Mouse (Mus musculus) hindbrain, embryonic 12.5 days (tissue): ENCODE measurements around the gene Tsc22d4. TPM values are rescaled to one million over a fixed set of nuclear protein-coding genes. Genes with fewer than 3 reads are reported as not detected.

Source experiments
- ATAC-seq: fragments of 200-750 bp; cut with Nextera tagmentation; 2 replicates; pipeline ENCODE4 v1.8.0; 2017; ENCODE audit warnings: moderate TSS enrichment; ENCODE audit not compliant: low FRiP score
- H3K27ac ChIP-seq: fragments of 300-500 bp; sonication (generic); 2 replicates; pipeline ENCODE4 v1.5.1; 2016; ENCODE audit warnings: mild to moderate bottlenecking
- H3K27me3 ChIP-seq: fragments of 300-500 bp; sonication (generic); 2 replicates; pipeline ENCODE4 v1.6.1; 2016; ENCODE audit warnings: mild to moderate bottlenecking
- H3K36me3 ChIP-seq: fragments of 300-500 bp; sonication (generic); 2 replicates; pipeline ENCODE4 v1.6.1; 2016; ENCODE audit warnings: mild to moderate bottlenecking
- H3K4me1 ChIP-seq: fragments of 300-500 bp; sonication (generic); 2 replicates; pipeline ENCODE4 v1.6.1; 2016
- H3K4me2 ChIP-seq: fragments of 300-500 bp; sonication (generic); replicated peaks from 2 replicates; pipeline ENCODE4 v1.6.1; 2016; ENCODE audit warnings: mild to moderate bottlenecking
- H3K4me3 ChIP-seq: fragments of 300-500 bp; sonication (generic); 2 replicates; pipeline ENCODE4 v1.5.1; 2016; ENCODE audit warnings: mild to moderate bottlenecking
- H3K9ac ChIP-seq: fragments of 300-500 bp; sonication (generic); 2 replicates; pipeline ENCODE4 v1.6.1; 2016; ENCODE audit warnings: mild to moderate bottlenecking, moderate library complexity
- H3K9me3 ChIP-seq: fragments of 300-500 bp; sonication (generic); replicated peaks from 2 replicates; pipeline ENCODE4 v1.6.1; 2016; ENCODE audit warnings: mild to moderate bottlenecking
- WGBS: fragments of 180-500 bp; shearing (Covaris S2); methylation state at CpG from one replicate; pipeline ENCODE4 v1.1.7; 2016; 5-methylcytosine and 5-hydroxymethylcytosine counted together
- polyA plus RNA-seq: library from polyadenylated mRNA; unstranded; fragments of >200 nt; fragmentation: Nextera tagmentation; extraction: Ambion mirVana; gene quantifications from 2 replicates; pipeline ENCODE4 v1.2.1, GENCODE M21; 2016

Gene Tsc22d4
- polyA plus RNA-seq, 1 experiment from 2014 or later = 81.8 TPM

GRCm38 (mm10) chr5:137756106-137756505, 10.6 kb downstream of the Tsc22d4 start:
- H3K4me3 ChIP-seq = no peak overlapping the region
- H3K36me3 ChIP-seq = peaks cover 53% of the 10 kb centered on the region
- no peak overlapping the region for H3K9ac ChIP-seq
- H3K27ac ChIP-seq = no peak overlapping the region
- no peak overlapping the region for H3K4me2 ChIP-seq
- H3K4me1 ChIP-seq = peaks cover 8% of the 10 kb centered on the region; the same call in 1 of the 2 replicates
- no peaks in the 10 kb centered on the region for H3K9me3 ChIP-seq
- WGBS = 87% methylated on average over 3 of the region's 3 CpGs
- H3K27me3 ChIP-seq = no peaks in the 10 kb centered on the region
- ATAC-seq = no peak

- Histone ChIP-seq H3K4me1 (peaks cover 8% of the 10 kb centered on the region; the same call in 1 of the 2 replicates), H3K4me2 (no peak overlapping the region), H3K9ac (0 out of 2 replicates have a peak overlapping the region, but pooled peaks have one; percentile 38), H3K27me3 (no peaks in the 10 kb centered on the region), H3K4me3 (no peak overlapping the region), H3K36me3 (peaks cover 43% of the 10 kb centered on the region), H3K27ac (no peak overlapping the region), H3K9me3 (no peaks in the 10 kb centered on the region)
- 45% methylated on average over 10 of the region's 10 CpGs for WGBS
- ATAC-seq = peak; percentile 52
Observed at GRCm38 (mm10) chr5:137756882-137757661, 11.5 kb downstream of the Tsc22d4 start.

GRCm38 (mm10) chr5:137757887-137758286, 12.4 kb downstream of the Tsc22d4 start:
- no peaks in the 10 kb centered on the region for H3K27me3 ChIP-seq
- H3K4me1 ChIP-seq = peaks cover 8% of the 10 kb centered on the region; the same call in 1 of the 2 replicates
- no peak overlapping the region for H3K4me2 ChIP-seq
- ATAC-seq = peak; percentile 33
- no peaks in the 10 kb centered on the region for H3K9me3 ChIP-seq
- no peak overlapping the region for H3K4me3 ChIP-seq
- H3K36me3 ChIP-seq = peaks cover 36% of the 10 kb centered on the region; the same call in 1 of the 2 replicates
- WGBS = 72% methylated on average over 6 of the region's 6 CpGs
- H3K27ac ChIP-seq = no peak overlapping the region
- H3K9ac ChIP-seq = no peak overlapping the region

DNA sequence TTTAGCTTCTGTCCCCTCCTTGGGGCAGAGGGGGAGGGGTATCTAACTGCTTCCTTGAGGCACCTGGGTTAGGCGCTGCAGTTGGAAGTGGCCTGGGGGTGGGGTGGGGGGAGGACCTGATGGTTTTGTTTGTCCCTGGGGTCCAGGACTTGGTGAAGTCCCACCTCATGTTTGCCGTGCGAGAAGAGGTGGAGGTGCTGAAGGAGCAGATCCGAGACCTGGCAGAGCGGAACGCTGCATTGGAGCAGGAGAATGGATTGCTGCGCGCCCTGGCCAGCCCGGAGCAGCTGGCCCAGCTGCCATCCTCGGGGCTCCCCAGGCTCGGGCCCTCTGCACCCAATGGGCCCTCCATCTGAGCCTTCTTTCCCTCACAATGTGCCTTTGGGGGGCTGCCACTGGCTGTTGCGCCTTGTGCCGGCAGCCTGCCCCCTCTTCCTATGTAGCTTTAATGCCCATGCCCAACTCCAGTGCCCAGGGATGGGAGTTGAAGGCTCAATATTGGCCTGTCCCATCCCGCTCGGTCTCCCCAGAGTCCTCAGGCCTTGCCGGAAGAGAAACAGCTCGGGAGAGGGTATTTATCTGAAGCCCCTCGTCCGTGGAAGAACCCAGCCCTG, 13.5 kb downstream of the Tsc22d4 start:
- H3K4me2 ChIP-seq = no peak overlapping the region
- no peak for ATAC-seq
- no peaks in the 10 kb centered on the region for H3K27me3 ChIP-seq
- peaks cover 8% of the 10 kb centered on the region; the same call in 1 of the 2 replicates for H3K4me1 ChIP-seq
- 86% methylated on average over 19 of the region's 19 CpGs for WGBS
- peaks cover 27% of the 10 kb centered on the region; the same call in 1 of the 2 replicates for H3K36me3 ChIP-seq
- H3K4me3 ChIP-seq = no peak overlapping the region
- peak overlapping the region; percentile 30; the same call in 1 of the 2 replicates for H3K27ac ChIP-seq
- 0 out of 2 replicates have a peak overlapping the region, but pooled peaks have one; percentile 23 for H3K9ac ChIP-seq
- no peaks in the 10 kb centered on the region for H3K9me3 ChIP-seq

DNA sequence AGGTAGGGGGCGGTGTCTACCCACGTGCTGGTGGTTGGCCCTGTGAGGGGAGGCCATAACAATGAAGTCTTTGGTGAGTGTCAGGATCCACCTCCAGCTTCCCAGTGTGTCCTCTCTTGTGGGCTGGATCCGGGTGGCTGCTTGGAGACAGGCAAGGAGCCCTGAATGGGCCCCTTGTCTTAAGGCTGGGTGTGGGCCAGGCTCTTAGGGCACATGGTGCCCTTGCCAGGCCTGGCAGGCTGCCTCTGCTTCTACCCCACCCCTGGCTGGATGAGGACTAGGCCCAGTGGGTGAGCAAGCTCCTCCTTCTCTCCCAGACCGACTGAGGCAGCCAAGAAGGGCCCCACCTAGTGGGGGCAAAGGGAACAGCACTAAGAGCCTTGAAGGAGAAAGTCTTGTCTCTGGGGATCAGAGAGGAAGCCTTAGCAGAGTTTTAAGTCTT, 14.5 kb downstream of the Tsc22d4 start:
- Histone ChIP-seq H3K9me3 (no peaks in the 10 kb centered on the region), H3K36me3 (peaks cover 25% of the 10 kb centered on the region; the same call in 1 of the 2 replicates), H3K27me3 (no peaks in the 10 kb centered on the region), H3K4me2 (no peak overlapping the region), H3K9ac (no peak overlapping the region), H3K4me3 (no peak overlapping the region), H3K4me1 (peaks cover 11% of the 10 kb centered on the region; the same call in 1 of the 2 replicates), H3K27ac (peak overlapping the region; percentile 26; the same call in 1 of the 2 replicates)
- 34% methylated on average over 4 of the region's 4 CpGs for WGBS
- ATAC-seq = peak; percentile 64

GRCm38 (mm10) chr5:137764609-137765340, 19.2 kb downstream of the Tsc22d4 start:
- Histone ChIP-seq H3K27ac (no peak overlapping the region), H3K4me2 (no peak overlapping the region), H3K27me3 (no peaks in the 10 kb centered on the region), H3K4me3 (no peak overlapping the region), H3K4me1 (peaks cover 20% of the 10 kb centered on the region; the same call in 1 of the 2 replicates), H3K36me3 (0 out of 2 replicates have a peak, but pooled peaks cover under 1% of the 10 kb centered on the region), H3K9me3 (no peaks in the 10 kb centered on the region), H3K9ac (no peak overlapping the region)
- 50% methylated on average over 9 of the region's 9 CpGs for WGBS
- ATAC-seq = peak; percentile 55; the same call in 1 of the 2 replicates

DNA sequence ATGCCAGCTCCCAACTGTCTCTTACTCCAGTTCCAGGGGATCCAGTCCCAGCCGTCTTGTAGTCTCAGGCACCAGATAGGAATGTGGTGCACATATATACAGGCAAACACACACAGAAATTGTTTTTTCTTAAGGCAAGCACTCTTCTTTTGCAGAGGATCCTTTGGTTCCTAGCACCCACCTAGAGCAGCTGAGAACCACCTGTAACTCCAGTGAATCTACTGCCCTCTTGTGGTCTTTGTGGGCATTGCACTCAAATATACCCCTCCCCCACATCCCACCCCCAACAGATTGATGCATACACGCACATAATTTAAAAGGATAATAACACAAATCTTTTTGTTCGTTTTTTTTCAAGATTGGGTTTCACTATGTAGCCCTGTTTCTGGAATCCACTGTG, 20.7 kb downstream of the Tsc22d4 start:
- no peak overlapping the region for H3K9ac ChIP-seq
- ATAC-seq = no peak
- H3K27ac ChIP-seq = no peak overlapping the region
- H3K9me3 ChIP-seq = no peaks in the 10 kb centered on the region
- peaks cover 15% of the 10 kb centered on the region; the same call in 1 of the 2 replicates for H3K4me1 ChIP-seq
- 64% methylated on average over 3 of the region's 3 CpGs for WGBS
- H3K36me3 ChIP-seq = no peaks in the 10 kb centered on the region
- no peak overlapping the region for H3K4me2 ChIP-seq
- no peak overlapping the region for H3K4me3 ChIP-seq
- no peaks in the 10 kb centered on the region for H3K27me3 ChIP-seq

GRCm38 (mm10) chr5:137768475-137768874, 22.9 kb downstream of the Tsc22d4 start:
- no peaks in the 10 kb centered on the region for H3K27me3 ChIP-seq
- H3K9ac ChIP-seq = no peak overlapping the region
- H3K27ac ChIP-seq = peak overlapping the region; percentile 5; the same call in 1 of the 2 replicates
- no peaks in the 10 kb centered on the region for H3K9me3 ChIP-seq
- no peaks in the 10 kb centered on the region for H3K36me3 ChIP-seq
- peaks cover 15% of the 10 kb centered on the region; the same call in 1 of the 2 replicates for H3K4me1 ChIP-seq
- 44% methylated on average over 1 of the region's 1 CpGs for WGBS
- no peak overlapping the region for H3K4me2 ChIP-seq
- peak; percentile 59 for ATAC-seq
- no peak overlapping the region for H3K4me3 ChIP-seq

- Histone ChIP-seq H3K27ac (no peak overlapping the region), H3K9ac (no peak overlapping the region), H3K27me3 (no peaks in the 10 kb centered on the region), H3K9me3 (no peaks in the 10 kb centered on the region), H3K4me2 (no peak overlapping the region), H3K4me3 (no peak overlapping the region), H3K4me1 (peaks cover 12% of the 10 kb centered on the region; the same call in 1 of the 2 replicates), H3K36me3 (no peaks in the 10 kb centered on the region)
- WGBS = 46% methylated on average over 2 of the region's 2 CpGs
- ATAC-seq = no peak
Observed at GRCm38 (mm10) chr5:137770709-137771108, 25.2 kb downstream of the Tsc22d4 start.

DNA sequence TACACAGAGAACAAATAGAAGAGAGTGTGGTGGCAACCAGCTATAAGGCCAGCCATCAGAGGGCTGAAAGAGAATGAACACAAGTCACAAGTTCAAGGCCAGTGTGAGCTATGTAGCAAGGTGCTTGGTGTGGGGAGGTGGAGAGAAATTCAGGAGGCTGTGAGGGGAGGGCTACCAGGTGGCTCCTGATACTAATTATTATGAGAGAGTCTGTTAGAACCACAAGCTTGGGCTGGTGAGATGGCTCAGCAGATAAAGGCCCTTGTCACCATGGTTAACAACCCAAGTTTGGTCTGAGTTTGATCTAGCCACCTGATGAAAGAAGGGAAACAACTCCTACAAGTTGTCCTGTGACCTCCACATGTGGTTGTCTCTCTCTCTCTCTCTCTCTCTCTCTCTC, 27.2 kb downstream of the Tsc22d4 start:
- Histone ChIP-seq H3K9me3 (no peaks in the 10 kb centered on the region), H3K4me1 (peaks cover 11% of the 10 kb centered on the region; the same call in 1 of the 2 replicates), H3K27ac (no peak overlapping the region), H3K9ac (no peak overlapping the region), H3K36me3 (no peaks in the 10 kb centered on the region), H3K4me3 (no peak overlapping the region), H3K4me2 (no peak overlapping the region), H3K27me3 (no peaks in the 10 kb centered on the region)
- no peak for ATAC-seq

DNA sequence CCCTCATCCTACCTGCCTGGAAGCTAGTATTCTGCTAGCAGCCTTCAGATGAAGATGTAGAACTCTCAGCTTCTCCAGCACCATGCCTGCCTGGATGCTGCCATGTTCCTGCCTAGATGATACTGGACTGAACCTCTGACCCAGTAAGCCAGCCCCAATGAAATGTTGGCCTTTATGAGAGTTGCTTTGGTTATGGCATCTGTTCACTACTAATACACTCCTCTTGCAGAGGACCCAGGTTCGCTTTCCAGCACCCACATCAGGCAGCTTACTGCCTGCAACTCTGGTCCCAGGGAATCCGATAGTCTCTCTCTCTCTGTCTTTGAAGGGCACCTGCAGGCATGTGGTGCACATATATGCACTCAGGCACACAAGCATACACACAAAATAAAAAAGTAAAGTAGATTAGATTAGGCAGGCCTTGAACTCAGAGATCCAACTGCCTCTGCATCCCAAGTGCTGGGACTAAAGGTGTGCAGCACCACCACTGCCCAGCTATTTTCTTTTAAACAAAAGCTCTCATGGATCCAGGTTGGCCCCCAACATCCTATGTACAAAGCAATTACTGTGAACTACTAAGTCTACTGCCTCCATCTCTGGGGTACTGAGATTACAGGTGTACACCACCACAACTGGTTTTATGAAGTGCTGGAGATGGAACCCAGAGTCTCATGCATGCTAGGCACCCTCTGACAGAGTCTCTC, 30.2 kb downstream of the Tsc22d4 start:
- no peak for ATAC-seq
- Histone ChIP-seq H3K9me3 (no peaks in the 10 kb centered on the region), H3K4me3 (no peak overlapping the region), H3K27me3 (no peaks in the 10 kb centered on the region), H3K4me2 (no peak overlapping the region), H3K4me1 (peaks cover 14% of the 10 kb centered on the region), H3K9ac (no peak overlapping the region; the same call in 1 of the 2 replicates), H3K36me3 (peaks cover 8% of the 10 kb centered on the region), H3K27ac (no peak overlapping the region)
- WGBS = 89% methylated on average over 2 of the region's 2 CpGs
